Mouse (Mus musculus): Measurements from ENCODE around the gene Col25a1.

DNA sequence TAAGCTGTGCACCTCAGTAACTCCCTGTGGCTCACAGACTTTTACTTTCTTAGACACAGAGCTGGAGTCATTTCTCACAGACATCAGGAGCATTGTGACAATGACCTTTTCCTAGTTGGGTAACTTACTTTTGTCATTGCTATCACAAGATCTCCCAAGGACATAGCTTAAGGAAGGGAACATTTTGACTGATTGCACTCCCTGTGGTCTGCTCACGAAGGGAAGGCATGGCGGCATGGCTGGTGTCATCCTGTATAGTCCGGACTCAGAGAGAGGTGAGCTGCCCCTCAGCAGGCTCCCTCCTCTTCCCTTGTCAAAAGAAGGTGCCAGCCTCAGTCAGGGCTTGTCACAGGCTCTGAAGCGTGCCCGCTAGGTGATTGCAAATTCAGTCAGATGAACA lies 160.6 kb downstream of the Col25a1 start:
- TF ChIP-seq CTCF (IDR thresholded peaks at IDR 0.05; ENCODE audit: extremely low read depth, insufficient read depth, insufficient read length, insufficient replicate concordance): no peak
- no peak for TF ChIP-seq POLR2A (IDR thresholded peaks at IDR 0.05; ENCODE audit: low read depth, low read length)

All from spleen, adult 2 months (tissue).